Mouse (Mus musculus) left cerebral cortex, adult 8-10 months (tissue): ENCODE data around the gene Rnase4. TPM values are rescaled to one million over a fixed set of nuclear protein-coding genes. Genes with fewer than 3 reads are reported as not detected.

ENCODE experiments used
- total RNA-seq, 4 experiments: library from RNA; stranded (reverse); gene quantifications; 2 replicates each; pipeline ENCODE4 v1.2.4; 2022

Gene Rnase4
- total RNA-seq, 4 experiments from 2014 or later = 15.6 to 31.6 (median 22.1) TPM

Other genes with a start within 250 kb of the Rnase4 start
- gene Tep1, start 220.5 kb upstream of the Rnase4 start, total RNA-seq = 1 to 10 TPM; 4.4 to 7.1 (median 5.7) TPM
- 1 to 10 TPM; 5.5 to 8.3 (median 6.6) TPM for gene Klhl33, start 193.6 kb upstream of the Rnase4 start, total RNA-seq
- 10 to 100 TPM; 30.1 to 36.2 (median 33.2) TPM for gene Osgep, start 166.2 kb upstream of the Rnase4 start, total RNA-seq
- gene Apex1, start 166.1 kb upstream of the Rnase4 start, total RNA-seq = 10 to 100 TPM; 55.5 to 64.8 (median 60.2) TPM
- gene Pip4p1, start 160.2 kb upstream of the Rnase4 start, total RNA-seq = 100 to 1,000 TPM in 3 of 4 experiments, 10 to 100 TPM in 1; 92.6 to 121 (median 109) TPM
- 10 to 100 TPM; 10.4 to 17.7 (median 16.6) TPM for gene Pnp, start 160.0 kb upstream of the Rnase4 start, total RNA-seq
- gene Gm49342, start 146.6 kb upstream of the Rnase4 start, total RNA-seq = 10 to 100 TPM in 1 of 4 experiments, 1 to 10 TPM in 3; 6.5 to 18.1 (median 8.9) TPM
- gene Pnp2, start 135.1 kb upstream of the Rnase4 start, total RNA-seq = 1 to 10 TPM; 1.2 to 2.0 (median 1.4) TPM
- under 1 TPM in 1 of 4 experiments, not detected in 3; 0.23 TPM for gene Rnase10, start 83.3 kb upstream of the Rnase4 start, total RNA-seq
- gene Rnase9, start 49.2 kb upstream of the Rnase4 start, total RNA-seq = not detected
- not detected for gene Rnase11, start 40.9 kb upstream of the Rnase4 start, total RNA-seq
- not detected for gene Rnase12, start 33.4 kb upstream of the Rnase4 start, total RNA-seq
- gene Olfr750, start 16.6 kb upstream of the Rnase4 start, total RNA-seq = not detected
- 1 to 10 TPM; 4.6 to 9.5 (median 5.3) TPM for gene Ang, start 73 bp downstream of the Rnase4 start, total RNA-seq
- gene Eddm3b, start 23.3 kb downstream of the Rnase4 start, total RNA-seq = not detected
- gene Rnase6, start 32.8 kb downstream of the Rnase4 start, total RNA-seq = under 1 TPM in 2 of 4 experiments, not detected in 2; 0.24 to 0.32 TPM
- gene Rnase1, start 55.7 kb downstream of the Rnase4 start, total RNA-seq = 1 to 10 TPM in 1 of 4 experiments, under 1 TPM in 3; 0.67 to 2.4 (median 0.85) TPM
- not detected for gene Rnase2b, start 71.2 kb downstream of the Rnase4 start, total RNA-seq
- gene Ang2, start 108.1 kb downstream of the Rnase4 start, total RNA-seq = 1 to 10 TPM in 1 of 4 experiments, not detected in 3; 1.3 TPM
- gene Ear14, start 112.3 kb downstream of the Rnase4 start, total RNA-seq = not detected
- gene Rnase2a, start 165.0 kb downstream of the Rnase4 start, total RNA-seq = not detected